Mouse (Mus musculus) hindbrain, embryonic 13.5 days (tissue): ENCODE data around the gene Psmd2. TPM values are rescaled to one million over a fixed set of nuclear protein-coding genes. Genes with fewer than 3 reads are reported as not detected.
A peak's percentile ranks its signal among the peaks of the same experiment; 100 is the strongest.
"Not testable (repeated sequence)": the region's sequence is repeated elsewhere in the genome, so short reads cannot be mapped to it uniquely, and the experiment has no call there.

Experiments
- ATAC-seq: fragments of 200-750 bp; cut with Nextera tagmentation; 2 replicates; pipeline ENCODE4 v1.8.0; 2017; ENCODE audit warnings: moderate TSS enrichment; ENCODE audit not compliant: low FRiP score
- H3K27ac ChIP-seq: fragments of 300-500 bp; sonication (generic); 2 replicates; pipeline ENCODE4 v1.5.1; 2015; ENCODE audit warnings: inconsistent platforms, mild to moderate bottlenecking, moderate library complexity
- H3K27me3 ChIP-seq: fragments of 300-500 bp; sonication (generic); 2 replicates; pipeline ENCODE4 v1.6.1; 2015; ENCODE audit warnings: mild to moderate bottlenecking, inconsistent platforms
- H3K36me3 ChIP-seq: fragments of 300-500 bp; sonication (generic); 2 replicates; pipeline ENCODE4 v1.6.1; 2015; ENCODE audit warnings: mild to moderate bottlenecking, inconsistent platforms
- H3K4me1 ChIP-seq: fragments of 300-500 bp; sonication (generic); replicated peaks from 2 replicates; pipeline ENCODE4 v1.6.1; 2015; ENCODE audit warnings: inconsistent platforms
- H3K4me2 ChIP-seq: fragments of 300-500 bp; sonication (generic); 2 replicates; pipeline ENCODE4 v1.6.1; 2015; ENCODE audit warnings: inconsistent platforms, mild to moderate bottlenecking, moderate library complexity
- H3K4me3 ChIP-seq: fragments of 300-500 bp; sonication (generic); 2 replicates; pipeline ENCODE4 v1.5.1; 2015; ENCODE audit warnings: mild to moderate bottlenecking, inconsistent platforms
- H3K9ac ChIP-seq: fragments of 300-500 bp; sonication (generic); 2 replicates; pipeline ENCODE4 v1.6.1; 2015; ENCODE audit warnings: mild to moderate bottlenecking, inconsistent platforms
- H3K9me3 ChIP-seq: fragments of 300-500 bp; sonication (generic); 2 replicates; pipeline ENCODE4 v1.6.1; 2016; ENCODE audit warnings: inconsistent platforms
- WGBS: fragments of 180-500 bp; shearing (Covaris S2); methylation state at CpG from one replicate; pipeline ENCODE4 v1.1.7; 2015; 5-methylcytosine and 5-hydroxymethylcytosine counted together
- polyA plus RNA-seq: library from polyadenylated mRNA; unstranded; fragments of >200 nt; fragmentation: Nextera tagmentation; extraction: Ambion mirVana; gene quantifications from 2 replicates; pipeline ENCODE4 v1.2.1, GENCODE M21; 2015

Psmd2 gene
- polyA plus RNA-seq, 1 experiment from 2014 or later = 363 TPM

GRCm38 (mm10) chr16:20623211-20623610, 28.2 kb upstream of the Psmd2 start:
- Histone ChIP-seq H3K9ac (0 out of 2 replicates have a peak overlapping the region, but pooled peaks have one; percentile 95), H3K4me1 (peaks cover 33% of the 10 kb centered on the region), H3K9me3 (no peaks in the 10 kb centered on the region), H3K27ac (peak overlapping the region; percentile 97; the same call in 1 of the 2 replicates), H3K4me3 (no peak overlapping the region), H3K4me2 (peak overlapping the region; percentile 90; the same call in 1 of the 2 replicates), H3K36me3 (no peaks in the 10 kb centered on the region), H3K27me3 (no peaks in the 10 kb centered on the region)
- 47% methylated on average over 2 of the region's 2 CpGs for WGBS
- ATAC-seq = no peak

DNA sequence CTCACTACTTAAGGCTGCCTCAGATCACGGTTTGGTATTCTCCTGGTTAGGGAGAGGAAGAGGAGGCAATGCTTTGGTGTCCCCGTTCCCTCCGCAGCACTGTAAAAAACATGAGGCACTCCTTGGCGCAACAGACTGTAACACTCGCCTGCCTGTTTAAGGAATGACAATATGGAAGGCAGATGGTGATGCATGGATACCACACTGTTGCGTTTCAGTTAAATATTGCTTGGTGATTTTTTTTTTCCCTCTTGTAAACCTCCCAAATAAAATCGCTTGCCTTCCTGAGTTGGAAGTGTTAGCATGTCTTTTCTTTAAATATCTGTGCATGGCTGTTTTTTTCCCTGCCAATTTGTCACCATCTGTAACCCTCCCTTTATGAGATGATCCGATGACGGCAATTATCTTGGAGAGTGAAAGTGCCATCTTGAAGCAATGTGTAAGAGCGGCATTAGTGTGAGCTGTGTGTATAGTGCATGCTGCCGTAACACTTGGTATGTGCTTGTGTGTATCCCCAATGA, 22.5 kb upstream of the Psmd2 start:
- peak overlapping the region; percentile 90 for H3K4me2 ChIP-seq
- peaks cover 8% of the 10 kb centered on the region for H3K36me3 ChIP-seq
- WGBS = 52% methylated on average over 11 of the region's 11 CpGs
- no peaks in the 10 kb centered on the region for H3K27me3 ChIP-seq
- peak overlapping the region; percentile 35; the same call in 1 of the 2 replicates for H3K27ac ChIP-seq
- H3K9ac ChIP-seq = 0 out of 2 replicates have a peak overlapping the region, but pooled peaks have one; percentile 84
- no peaks in the 10 kb centered on the region for H3K9me3 ChIP-seq
- peaks cover 21% of the 10 kb centered on the region for H3K4me1 ChIP-seq
- ATAC-seq = no peak
- H3K4me3 ChIP-seq = peak overlapping the region; percentile 67; the same call in 1 of the 2 replicates

- H3K4me3 ChIP-seq = peak within 1 kb of the TSS; percentile 67
- peak within 1 kb of the TSS; percentile 84 for H3K9ac ChIP-seq
- H3K4me2 ChIP-seq = peak within 1 kb of the TSS; percentile 90
- no peaks in the 10 kb centered on the region for H3K9me3 ChIP-seq
- WGBS = 7% methylated on average over 49 of the region's 54 CpGs
- H3K4me1 ChIP-seq = peaks cover 21% of the 10 kb centered on the region
- ATAC-seq = peak; percentile 67
- H3K27ac ChIP-seq = peak within 1 kb of the TSS; percentile 66
- H3K36me3 ChIP-seq = peaks cover 8% of the 10 kb centered on the region
- no peaks in the 10 kb centered on the region for H3K27me3 ChIP-seq
Observed at GRCm38 (mm10) chr16:20629731-20630634, 21.5 kb upstream of the Psmd2 start, which contains the start of gene Ece2. Gene Ece2 (plus strand): TSS chr16:20629828.

GRCm38 (mm10) chr16:20637410-20637809, 14.0 kb upstream of the Psmd2 start:
- H3K27ac ChIP-seq = no peak overlapping the region

GRCm38 (mm10) chr16:20638367-20638766, 13.1 kb upstream of the Psmd2 start:
- Histone ChIP-seq H3K36me3 (peaks cover 10% of the 10 kb centered on the region; the same call in 1 of the 2 replicates), H3K4me3 (no peak overlapping the region), H3K9me3 (no peaks in the 10 kb centered on the region), H3K27me3 (no peaks in the 10 kb centered on the region), H3K4me2 (no peak overlapping the region), H3K27ac (no peak overlapping the region), H3K4me1 (0 out of 2 replicates have a peak, but pooled peaks cover 7% of the 10 kb centered on the region), H3K9ac (0 out of 2 replicates have a peak overlapping the region, but pooled peaks have one; percentile 5)
- no peak for ATAC-seq
- WGBS = 81% methylated on average over 8 of the region's 8 CpGs

More at GRCm38 (mm10) chr16:20637410-20637809, 14.0 kb upstream of the Psmd2 start:
- Histone ChIP-seq H3K9me3 (no peaks in the 10 kb centered on the region), H3K27me3 (no peaks in the 10 kb centered on the region), H3K4me3 (no peak overlapping the region), H3K4me1 (0 out of 2 replicates have a peak, but pooled peaks cover 7% of the 10 kb centered on the region), H3K4me2 (no peak overlapping the region), H3K36me3 (peaks cover 17% of the 10 kb centered on the region), H3K9ac (no peak overlapping the region)
- no peak for ATAC-seq
- 82% methylated on average over 8 of the region's 8 CpGs for WGBS

- WGBS = 1% methylated on average over 8 of the region's 8 CpGs
- ATAC-seq = no peak
- Histone ChIP-seq H3K27ac (no peak overlapping the region), H3K36me3 (peaks cover 7% of the 10 kb centered on the region), H3K9me3 (no peaks in the 10 kb centered on the region), H3K27me3 (no peaks in the 10 kb centered on the region), H3K4me3 (no peak overlapping the region), H3K9ac (no peak overlapping the region), H3K4me2 (no peak overlapping the region), H3K4me1 (0 out of 2 replicates have a peak, but pooled peaks cover 7% of the 10 kb centered on the region)
Observed at GRCm38 (mm10) chr16:20642161-20642560, 9.3 kb upstream of the Psmd2 start.

DNA sequence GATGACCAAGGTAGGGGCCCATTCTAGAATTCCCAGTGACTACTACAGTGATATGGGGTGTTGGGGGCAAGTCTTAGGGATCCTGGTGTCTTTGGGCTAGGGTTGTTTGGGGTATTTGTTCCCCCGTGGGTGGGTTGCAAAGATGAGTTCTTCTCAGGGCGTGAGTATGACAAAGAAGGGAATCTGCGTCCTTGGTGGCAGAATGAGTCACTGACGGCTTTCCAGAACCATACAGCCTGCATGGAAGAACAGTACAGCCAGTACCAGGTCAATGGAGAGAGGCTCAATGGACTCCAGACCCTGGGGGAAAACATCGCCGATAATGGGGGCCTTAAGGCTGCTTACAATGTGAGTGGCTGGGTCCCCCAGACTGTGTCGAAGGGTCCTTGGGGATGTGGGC, 7.5 kb upstream of the Psmd2 start:
- Histone ChIP-seq H3K27ac (no peak overlapping the region), H3K4me3 (no peak overlapping the region), H3K27me3 (no peaks in the 10 kb centered on the region), H3K4me2 (no peak overlapping the region), H3K9ac (no peak overlapping the region; the same call in 1 of the 2 replicates), H3K4me1 (no peaks in the 10 kb centered on the region), H3K36me3 (peaks cover 7% of the 10 kb centered on the region), H3K9me3 (no peaks in the 10 kb centered on the region)
- ATAC-seq = no peak
- WGBS = 89% methylated on average over 7 of the region's 7 CpGs

GRCm38 (mm10) chr16:20651947-20652310, 477 bp downstream of the Psmd2 start:
- Histone ChIP-seq H3K9me3 (no peaks in the 10 kb centered on the region), H3K4me3 (peak overlapping the region; percentile 89), H3K36me3 (peaks cover 29% of the 10 kb centered on the region), H3K27me3 (no peaks in the 10 kb centered on the region), H3K9ac (peak overlapping the region; percentile 96), H3K4me2 (peak overlapping the region; percentile 89), H3K27ac (peak overlapping the region; percentile 83), H3K4me1 (peaks cover 24% of the 10 kb centered on the region)
- WGBS = 12% methylated on average over 12 of the region's 12 CpGs
- no peak for ATAC-seq

DNA sequence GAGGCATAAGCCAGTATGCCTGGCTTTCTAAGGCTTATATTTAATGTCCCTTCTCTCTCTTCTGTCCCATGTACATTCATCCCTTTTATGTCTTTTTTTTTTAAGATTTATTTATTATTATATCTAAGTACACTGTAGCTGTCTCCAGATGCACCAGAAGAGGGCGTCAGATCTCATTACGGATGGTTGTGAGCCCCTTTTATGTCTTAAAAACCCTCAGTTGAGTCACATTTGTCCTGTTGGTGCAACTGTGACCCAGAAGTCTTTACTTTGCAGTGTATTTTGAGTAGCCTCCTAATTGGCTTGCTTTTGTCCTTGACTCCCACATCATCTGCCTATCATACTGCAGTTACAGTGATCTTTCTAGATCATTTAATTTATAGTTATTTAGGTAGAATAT, 1.9 kb downstream of the Psmd2 start:
- H3K27me3 ChIP-seq = no peaks in the 10 kb centered on the region
- H3K27ac ChIP-seq = no peak overlapping the region
- H3K4me2 ChIP-seq = peak overlapping the region; percentile 89
- H3K9ac ChIP-seq = no peak overlapping the region
- H3K4me3 ChIP-seq = no peak overlapping the region
- peaks cover 43% of the 10 kb centered on the region for H3K36me3 ChIP-seq
- no peak for ATAC-seq
- 49% methylated on average over 2 of the region's 2 CpGs for WGBS
- H3K9me3 ChIP-seq = no peaks in the 10 kb centered on the region
- peaks cover 24% of the 10 kb centered on the region for H3K4me1 ChIP-seq

DNA sequence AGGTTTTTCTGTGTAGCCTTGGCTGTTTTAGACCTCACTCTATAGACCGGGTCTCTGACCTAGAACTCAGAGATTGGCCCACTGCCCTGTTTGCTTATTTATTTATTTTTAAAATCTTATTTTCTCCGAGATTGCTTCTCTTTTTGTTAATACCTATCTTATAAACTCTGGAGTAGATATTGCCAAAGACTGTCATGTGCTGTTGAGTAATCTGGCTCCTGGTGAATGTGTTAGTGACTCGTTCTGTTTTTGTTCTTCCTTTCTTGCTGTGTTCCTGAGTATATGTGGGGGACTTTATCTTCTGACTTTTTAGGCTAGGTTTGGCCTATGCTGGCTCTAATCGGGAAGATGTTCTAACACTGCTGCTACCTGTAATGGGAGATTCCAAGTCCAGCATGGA, 6.2 kb downstream of the Psmd2 start:
- no peak for ATAC-seq
- no peaks in the 10 kb centered on the region for H3K9me3 ChIP-seq
- H3K4me2 ChIP-seq = no peak overlapping the region
- peaks cover 13% of the 10 kb centered on the region for H3K4me1 ChIP-seq
- H3K27ac ChIP-seq = no peak overlapping the region
- H3K4me3 ChIP-seq = no peak overlapping the region
- no peak overlapping the region for H3K9ac ChIP-seq
- WGBS = 93% methylated on average over 4 of the region's 4 CpGs
- H3K27me3 ChIP-seq = no peaks in the 10 kb centered on the region
- peaks cover 86% of the 10 kb centered on the region for H3K36me3 ChIP-seq

DNA sequence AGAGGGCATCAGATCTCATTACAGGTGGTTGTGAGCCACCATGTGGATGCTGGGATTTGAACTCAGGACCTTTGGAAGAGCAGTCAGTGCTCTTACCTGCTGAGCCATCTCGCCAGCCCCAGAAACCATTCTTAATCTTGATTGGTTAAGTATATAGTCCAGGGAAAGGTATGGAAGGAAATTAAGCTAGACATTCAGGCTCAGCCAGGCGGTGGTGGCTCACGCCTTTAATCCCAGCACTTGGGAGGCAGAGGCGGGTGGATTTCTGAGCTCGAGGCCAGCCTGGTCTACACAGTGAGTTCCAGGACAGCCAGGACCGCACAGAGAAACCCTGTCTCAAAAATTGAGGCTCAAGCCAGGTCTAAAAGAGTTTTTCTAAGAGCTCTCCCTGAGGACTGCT, 16.6 kb downstream of the Psmd2 start, which contains the start of gene Eif4g1:
Gene Eif4g1 (plus strand): TSS at position 301 of the 400 bp plus-strand sequence.
- not testable (repeated sequence) for H3K4me3 ChIP-seq, H3K9me3 ChIP-seq, H3K27me3 ChIP-seq, H3K9ac ChIP-seq, H3K4me2 ChIP-seq, H3K4me1 ChIP-seq, H3K27ac ChIP-seq, ATAC-seq
- WGBS = 99% methylated on average over 5 of the region's 6 CpGs
- H3K36me3 ChIP-seq = peaks cover 22% of the 10 kb centered on the region

DNA sequence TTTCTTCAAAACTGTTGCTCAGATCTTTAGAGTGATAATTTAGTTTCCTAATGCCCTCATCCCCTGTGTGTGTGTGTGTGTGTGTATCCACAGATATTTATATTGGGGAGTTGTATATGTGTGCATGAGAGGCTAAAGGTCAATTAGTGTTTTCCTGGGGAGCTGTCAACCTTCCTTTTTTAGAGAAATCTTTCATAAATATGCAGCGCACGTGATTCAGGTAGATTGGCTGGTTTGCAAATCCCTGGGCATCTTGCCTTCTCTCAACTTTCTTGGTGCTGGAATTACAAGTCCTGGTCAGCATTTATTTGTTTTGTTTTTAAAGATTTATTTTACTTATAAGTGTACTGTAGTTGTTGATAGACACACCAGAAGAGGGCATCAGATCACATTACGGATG, 18.8 kb downstream of the Psmd2 start:
- Histone ChIP-seq H3K9ac (no peak overlapping the region), H3K27me3 (no peaks in the 10 kb centered on the region), H3K4me2 (no peak overlapping the region), H3K27ac (no peak overlapping the region), H3K4me3 (no peak overlapping the region), H3K9me3 (no peaks in the 10 kb centered on the region), H3K4me1 (peaks cover 23% of the 10 kb centered on the region), H3K36me3 (peaks cover 2% of the 10 kb centered on the region)
- ATAC-seq = no peak
- 94% methylated on average over 3 of the region's 3 CpGs for WGBS
